Mouse (Mus musculus) neural tube, embryonic 13.5 days (tissue): ENCODE measurements around the gene Slc35d1. TPM values are rescaled to one million over a fixed set of nuclear protein-coding genes. Genes with fewer than 3 reads are reported as not detected.
"Not testable (repeated sequence)": the region's sequence is repeated elsewhere in the genome, so short reads cannot be mapped to it uniquely, and the experiment has no call there.

ENCODE experiments used
- ATAC-seq: fragments of 200-750 bp; cut with Nextera tagmentation; 2 replicates; pipeline ENCODE4 v1.8.0; 2017; ENCODE audit warnings: low read depth, mild to moderate bottlenecking, moderate TSS enrichment, moderate library complexity
- H3K27ac ChIP-seq: fragments of 300-500 bp; sonication (generic); replicated peaks from 2 replicates; pipeline ENCODE4 v1.5.1; 2015; ENCODE audit warnings: moderate library complexity, mild to moderate bottlenecking, inconsistent platforms
- H3K27me3 ChIP-seq: fragments of 300-500 bp; sonication (generic); 2 replicates; pipeline ENCODE4 v1.6.1; 2015; ENCODE audit warnings: mild to moderate bottlenecking, inconsistent platforms
- H3K36me3 ChIP-seq: fragments of 300-500 bp; sonication (generic); 2 replicates; pipeline ENCODE4 v1.6.1; 2015; ENCODE audit warnings: mild to moderate bottlenecking, inconsistent platforms
- H3K4me1 ChIP-seq: fragments of 300-500 bp; sonication (generic); replicated peaks from 2 replicates; pipeline ENCODE4 v1.6.1; 2015; ENCODE audit warnings: inconsistent platforms
- H3K4me2 ChIP-seq: fragments of 300-500 bp; sonication (generic); 2 replicates; pipeline ENCODE4 v1.6.1; 2015; ENCODE audit warnings: inconsistent platforms, mild to moderate bottlenecking, moderate library complexity
- H3K4me3 ChIP-seq: fragments of 300-500 bp; sonication (generic); 2 replicates; pipeline ENCODE4 v1.5.1; 2015; ENCODE audit warnings: mild to moderate bottlenecking, inconsistent platforms
- H3K9ac ChIP-seq: fragments of 300-500 bp; sonication (generic); 2 replicates; pipeline ENCODE4 v1.6.1; 2015; ENCODE audit warnings: moderate library complexity, mild to moderate bottlenecking, inconsistent platforms
- H3K9me3 ChIP-seq: fragments of 300-500 bp; sonication (generic); 2 replicates; pipeline ENCODE4 v1.6.1; 2016; ENCODE audit warnings: inconsistent platforms
- WGBS: fragments of 180-500 bp; shearing (Covaris S2); methylation state at CpG from one replicate; pipeline ENCODE4 v1.1.7; 2015; 5-methylcytosine and 5-hydroxymethylcytosine counted together
- polyA plus RNA-seq: library from polyadenylated mRNA; unstranded; fragments of >200 nt; fragmentation: Nextera tagmentation; extraction: Ambion mirVana; gene quantifications from 2 replicates; pipeline ENCODE4 v1.2.1, GENCODE M21; 2015

Gene Slc35d1
- polyA plus RNA-seq, 1 experiment from 2014 or later = 8.3 TPM

DNA sequence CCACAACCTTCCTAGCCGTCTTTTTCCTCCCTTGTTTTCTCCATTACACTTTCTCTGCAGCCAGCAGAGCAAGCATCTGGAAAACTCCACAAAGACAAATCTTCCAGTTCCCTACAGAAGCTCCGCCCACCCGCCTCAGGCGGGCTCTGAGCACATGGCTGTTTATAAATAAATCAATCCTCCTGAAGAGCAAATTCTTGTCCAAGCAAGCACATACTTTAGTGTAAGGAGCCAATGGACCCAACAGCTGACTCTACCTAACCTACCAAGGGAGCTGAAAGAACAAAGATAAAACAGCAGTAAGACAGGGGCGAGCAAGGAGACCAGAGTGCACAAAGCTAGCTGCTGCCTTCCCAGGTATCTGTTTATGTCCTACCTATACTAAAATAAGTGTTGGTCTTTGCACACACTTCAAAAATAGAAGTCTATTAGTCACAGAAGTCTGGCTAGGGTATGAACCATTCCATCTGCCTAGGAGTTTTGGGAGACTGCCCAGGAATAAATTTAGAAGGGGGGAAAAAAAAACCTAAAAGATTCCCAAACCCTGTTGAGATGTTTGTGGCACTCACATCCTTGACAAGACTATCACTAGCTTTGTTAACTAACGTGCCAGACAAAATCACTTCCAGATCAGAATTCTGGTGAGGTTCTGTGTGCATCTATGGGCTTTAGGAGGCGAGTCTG lies 36.2 kb downstream of the Slc35d1 start:
- no peak overlapping the region for H3K9ac ChIP-seq
- H3K9me3 ChIP-seq = no peaks in the 10 kb centered on the region
- H3K27me3 ChIP-seq = no peaks in the 10 kb centered on the region
- H3K36me3 ChIP-seq = peaks cover 34% of the 10 kb centered on the region
- no peak overlapping the region for H3K4me2 ChIP-seq
- 81% methylated on average over 7 of the region's 7 CpGs for WGBS
- no peak for ATAC-seq
- peaks cover 35% of the 10 kb centered on the region for H3K4me1 ChIP-seq
- no peak overlapping the region for H3K27ac ChIP-seq
- H3K4me3 ChIP-seq = no peak overlapping the region

DNA sequence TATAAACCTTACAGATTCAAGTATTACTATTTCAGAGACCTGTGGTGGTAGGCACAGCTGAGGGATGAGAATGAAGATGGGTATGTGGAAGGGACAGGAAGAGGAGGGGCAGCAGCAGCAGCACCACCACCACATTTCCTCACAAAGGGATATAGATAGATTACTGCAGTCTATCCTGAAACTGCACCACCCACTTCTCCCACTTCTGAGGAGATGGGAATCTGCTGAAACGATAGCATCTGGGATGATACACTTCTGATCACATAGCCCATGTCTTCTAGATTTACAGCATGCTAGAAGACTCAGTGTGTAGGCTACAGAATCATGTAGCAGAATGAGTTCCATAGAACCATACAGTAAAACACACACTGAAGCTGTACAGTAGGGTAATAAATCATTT lies 37.3 kb downstream of the Slc35d1 start:
- Histone ChIP-seq H3K9me3 (no peaks in the 10 kb centered on the region), H3K36me3 (peaks cover 26% of the 10 kb centered on the region), H3K27me3 (no peaks in the 10 kb centered on the region), H3K4me3 (no peak overlapping the region), H3K27ac (no peak overlapping the region), H3K4me1 (peaks cover 35% of the 10 kb centered on the region), H3K4me2 (no peak overlapping the region), H3K9ac (no peak overlapping the region)
- no peak for ATAC-seq
- WGBS = 81% methylated on average over 1 of the region's 1 CpGs

DNA sequence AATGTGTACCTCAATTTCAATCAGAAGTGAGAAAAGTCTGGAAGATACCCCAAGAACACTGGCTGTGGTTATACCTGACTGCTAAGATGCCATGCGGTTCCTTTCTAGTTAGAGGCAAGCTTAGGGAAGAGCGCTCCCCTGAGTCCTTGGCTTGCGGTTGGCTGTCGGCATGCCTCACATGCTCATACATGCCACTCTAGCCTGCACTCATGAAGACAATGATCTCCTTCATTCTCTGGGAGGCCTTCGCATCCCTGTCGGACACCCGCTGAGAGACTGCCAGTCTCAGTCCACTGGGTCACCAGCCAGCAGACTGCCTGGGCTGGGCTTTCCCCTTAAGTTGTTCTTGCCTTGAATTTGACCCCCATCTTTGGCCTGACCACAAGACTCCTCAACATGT lies 41.0 kb downstream of the Slc35d1 start:
- no peak overlapping the region for H3K4me3 ChIP-seq
- no peak overlapping the region for H3K9ac ChIP-seq
- WGBS = 82% methylated on average over 7 of the region's 7 CpGs
- no peaks in the 10 kb centered on the region for H3K27me3 ChIP-seq
- no peak overlapping the region for H3K27ac ChIP-seq
- H3K36me3 ChIP-seq = peaks cover 48% of the 10 kb centered on the region
- H3K9me3 ChIP-seq = no peaks in the 10 kb centered on the region
- H3K4me1 ChIP-seq = peaks cover 10% of the 10 kb centered on the region; the same call in 1 of the 2 replicates
- no peak for ATAC-seq
- no peak overlapping the region for H3K4me2 ChIP-seq

DNA sequence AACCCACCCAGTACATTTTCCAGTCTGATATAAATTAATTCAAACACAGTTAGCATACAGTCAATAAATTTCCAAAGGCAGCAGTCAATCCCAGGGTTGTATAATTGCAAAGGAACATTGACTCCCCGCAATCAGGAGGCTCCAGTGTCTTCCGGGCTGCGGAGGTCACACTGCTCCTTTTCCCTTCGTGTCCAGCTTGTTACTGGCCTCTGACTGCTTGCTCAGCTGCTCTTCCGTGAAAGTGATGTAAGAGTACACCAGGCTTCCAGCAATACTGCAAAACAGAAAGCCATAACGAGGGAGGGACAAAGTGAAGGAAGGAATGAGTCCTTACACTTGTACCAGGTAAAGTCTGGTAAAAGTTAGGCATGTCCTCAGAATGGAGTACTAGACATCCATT lies 41.5 kb downstream of the Slc35d1 start:
- WGBS = 79% methylated on average over 6 of the region's 6 CpGs

DNA sequence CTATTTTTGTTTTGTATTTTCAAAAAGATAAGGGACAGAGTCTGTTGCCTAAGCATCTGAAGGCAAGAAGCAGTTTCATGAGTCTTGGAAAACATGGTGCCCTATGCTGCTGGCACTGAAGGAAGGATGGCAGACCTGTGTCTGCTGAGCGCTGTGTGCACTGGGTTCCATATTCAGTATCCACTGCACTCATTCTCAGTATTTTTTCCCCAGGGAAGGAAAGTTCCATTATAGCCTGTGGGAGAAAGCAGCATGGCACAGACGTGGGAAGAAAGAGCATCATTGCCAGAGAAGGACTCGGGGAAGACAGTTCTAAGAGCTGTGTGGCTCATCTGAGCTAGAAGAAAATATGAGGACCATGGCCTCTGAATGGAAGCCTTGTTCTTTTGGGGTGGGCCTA lies 43.7 kb downstream of the Slc35d1 start:
- Histone ChIP-seq H3K9me3 (no peaks in the 10 kb centered on the region), H3K36me3 (peaks cover 39% of the 10 kb centered on the region), H3K27ac (no peak overlapping the region), H3K4me2 (no peak overlapping the region), H3K4me1 (no peaks in the 10 kb centered on the region), H3K9ac (no peak overlapping the region), H3K27me3 (no peaks in the 10 kb centered on the region), H3K4me3 (no peak overlapping the region)
- 92% methylated on average over 3 of the region's 3 CpGs for WGBS
- no peak for ATAC-seq

More for the DNA sequence above, 41.5 kb downstream of the Slc35d1 start:
- Histone ChIP-seq H3K4me1 (peaks cover 5% of the 10 kb centered on the region; the same call in 1 of the 2 replicates), H3K4me2 (no peak overlapping the region), H3K4me3 (no peak overlapping the region), H3K9ac (no peak overlapping the region), H3K9me3 (no peaks in the 10 kb centered on the region), H3K27ac (no peak overlapping the region), H3K27me3 (no peaks in the 10 kb centered on the region), H3K36me3 (peaks cover 48% of the 10 kb centered on the region)
- ATAC-seq = no peak

DNA sequence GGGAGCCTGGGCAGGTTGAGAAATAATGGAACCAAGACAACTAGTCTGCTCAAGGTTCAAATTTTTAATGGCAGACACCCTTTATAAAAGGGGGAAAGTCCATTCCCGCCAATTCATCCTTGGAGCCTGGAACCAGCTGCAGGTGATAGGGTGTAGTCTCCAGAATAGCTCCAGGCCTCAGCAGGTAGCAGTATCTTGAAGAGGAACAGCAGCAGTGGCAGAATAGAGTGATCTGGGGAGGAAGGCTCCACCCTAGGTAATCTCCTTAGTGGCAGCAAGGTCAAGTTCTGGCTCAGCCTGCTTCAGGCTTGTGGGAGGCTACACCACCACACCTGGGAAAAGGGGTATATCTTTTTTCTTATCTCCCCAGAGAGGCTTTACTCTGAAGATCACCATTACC lies 48.8 kb downstream of the Slc35d1 start:
- not testable (repeated sequence) for H3K4me1 ChIP-seq, H3K4me2 ChIP-seq, H3K9me3 ChIP-seq, H3K9ac ChIP-seq, H3K4me3 ChIP-seq, H3K27ac ChIP-seq, H3K27me3 ChIP-seq, ATAC-seq
- whole genome bisulfite sequencing = 100% methylated on average over 1 of the region's 1 CpGs
- peaks cover 44% of the 10 kb centered on the region for H3K36me3 ChIP-seq

DNA sequence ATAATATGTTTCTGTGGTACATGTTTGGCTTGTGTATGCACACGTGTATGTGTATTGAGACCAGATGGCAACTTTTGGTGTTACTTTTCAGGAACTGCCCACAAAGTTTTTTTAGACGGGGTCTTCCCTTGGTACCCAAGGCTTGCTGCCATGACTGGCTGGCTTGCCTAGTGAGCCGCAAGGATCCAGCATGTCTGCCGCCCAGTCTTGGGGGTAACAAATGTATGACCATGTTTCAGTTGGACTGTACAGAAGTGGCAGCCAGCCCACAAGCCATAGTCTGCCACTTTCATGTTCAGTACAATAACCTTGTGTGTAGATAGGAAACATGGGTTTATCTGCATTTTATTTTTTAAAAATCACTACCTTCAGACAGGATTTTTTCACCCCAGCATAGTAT lies 56.2 kb downstream of the Slc35d1 start:
- no peaks in the 10 kb centered on the region for H3K9me3 ChIP-seq
- H3K27me3 ChIP-seq = no peaks in the 10 kb centered on the region
- ATAC-seq = no peak
- no peaks in the 10 kb centered on the region for H3K4me1 ChIP-seq
- WGBS = 95% methylated on average over 4 of the region's 4 CpGs
- H3K4me2 ChIP-seq = no peak overlapping the region
- H3K4me3 ChIP-seq = no peak overlapping the region
- no peak overlapping the region for H3K9ac ChIP-seq
- no peak overlapping the region for H3K27ac ChIP-seq
- peaks cover 71% of the 10 kb centered on the region for H3K36me3 ChIP-seq

DNA sequence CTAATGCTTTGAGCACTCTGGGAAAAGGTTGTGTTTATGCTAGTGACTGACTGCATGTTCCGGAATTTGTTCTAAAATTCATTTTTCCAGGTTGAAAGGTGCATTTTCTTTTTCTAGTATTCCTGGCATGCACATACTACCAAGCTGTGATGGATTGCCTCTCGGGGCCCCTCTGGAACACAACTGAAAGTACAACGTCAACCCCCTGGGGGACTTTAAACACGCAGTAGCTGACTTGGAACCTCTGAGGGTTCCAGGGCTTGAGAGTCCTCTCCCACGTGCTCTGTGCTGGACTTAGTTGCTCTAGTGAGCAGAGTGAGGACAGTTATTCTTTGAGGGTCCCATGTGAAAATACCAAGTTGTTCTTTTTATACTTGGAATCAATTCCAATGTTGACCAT lies 63.0 kb downstream of the Slc35d1 start:
- no peaks in the 10 kb centered on the region for H3K9me3 ChIP-seq
- no peak overlapping the region for H3K9ac ChIP-seq
- H3K36me3 ChIP-seq = peaks cover 77% of the 10 kb centered on the region

DNA sequence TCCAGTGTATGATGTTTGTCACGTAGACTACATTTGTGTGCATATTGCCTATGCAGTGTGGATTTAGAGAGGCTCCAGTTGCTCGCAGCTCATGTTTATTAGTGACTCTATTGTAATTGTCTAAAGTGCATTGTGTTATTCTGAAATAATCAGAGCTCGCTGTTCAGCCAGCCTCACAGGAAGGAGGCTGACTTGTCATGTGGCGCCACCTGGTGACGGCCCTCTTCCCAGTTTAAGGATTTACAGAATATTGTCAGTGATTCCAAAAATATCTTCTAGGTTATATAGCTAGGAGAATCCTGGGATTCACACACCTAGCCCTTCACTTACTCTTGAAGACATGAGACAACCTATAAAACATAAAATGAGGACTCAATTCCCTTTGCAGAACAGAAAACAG lies 68.6 kb downstream of the Slc35d1 start:
- Histone ChIP-seq H3K9ac (no peak overlapping the region), H3K27ac (no peak overlapping the region), H3K9me3 (no peaks in the 10 kb centered on the region), H3K36me3 (peaks cover 57% of the 10 kb centered on the region), H3K4me2 (no peak overlapping the region), H3K4me1 (no peaks in the 10 kb centered on the region), H3K27me3 (no peaks in the 10 kb centered on the region), H3K4me3 (no peak overlapping the region)
- ATAC-seq = no peak
- 43% methylated on average over 5 of the region's 5 CpGs for WGBS

More for the DNA sequence above, 63.0 kb downstream of the Slc35d1 start:
- no peak for ATAC-seq
- no peak overlapping the region for H3K4me3 ChIP-seq
- no peaks in the 10 kb centered on the region for H3K4me1 ChIP-seq
- H3K27me3 ChIP-seq = no peaks in the 10 kb centered on the region
- WGBS = 79% methylated on average over 5 of the region's 5 CpGs
- no peak overlapping the region for H3K4me2 ChIP-seq
- no peak overlapping the region for H3K27ac ChIP-seq

DNA sequence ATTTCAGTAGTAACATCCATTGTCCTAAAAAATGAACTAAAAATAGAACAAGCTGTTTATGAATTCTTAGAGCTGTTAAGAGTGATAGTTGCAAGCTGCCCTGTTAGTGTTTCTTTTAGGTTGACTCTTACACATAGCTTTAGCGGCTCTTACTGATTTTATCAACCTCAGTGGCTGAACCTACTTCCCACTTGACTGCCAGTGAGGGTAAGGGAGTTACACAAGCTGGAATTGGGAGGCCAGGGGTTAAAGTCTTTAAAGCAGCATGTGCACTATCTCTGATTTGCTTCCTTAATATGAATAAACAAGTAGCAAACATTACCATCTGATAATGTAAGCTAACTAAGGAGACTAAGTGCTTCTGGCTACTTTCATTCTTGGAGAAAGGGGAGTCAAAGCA lies 78.0 kb downstream of the Slc35d1 start:
- WGBS = 88% methylated on average over 1 of the region's 1 CpGs
- H3K27me3 ChIP-seq = no peaks in the 10 kb centered on the region
- H3K9ac ChIP-seq = no peak overlapping the region
- H3K36me3 ChIP-seq = peaks cover 27% of the 10 kb centered on the region
- ATAC-seq = no peak
- H3K4me2 ChIP-seq = no peak overlapping the region
- no peaks in the 10 kb centered on the region for H3K4me1 ChIP-seq
- H3K4me3 ChIP-seq = no peak overlapping the region
- no peaks in the 10 kb centered on the region for H3K9me3 ChIP-seq
- no peak overlapping the region for H3K27ac ChIP-seq

DNA sequence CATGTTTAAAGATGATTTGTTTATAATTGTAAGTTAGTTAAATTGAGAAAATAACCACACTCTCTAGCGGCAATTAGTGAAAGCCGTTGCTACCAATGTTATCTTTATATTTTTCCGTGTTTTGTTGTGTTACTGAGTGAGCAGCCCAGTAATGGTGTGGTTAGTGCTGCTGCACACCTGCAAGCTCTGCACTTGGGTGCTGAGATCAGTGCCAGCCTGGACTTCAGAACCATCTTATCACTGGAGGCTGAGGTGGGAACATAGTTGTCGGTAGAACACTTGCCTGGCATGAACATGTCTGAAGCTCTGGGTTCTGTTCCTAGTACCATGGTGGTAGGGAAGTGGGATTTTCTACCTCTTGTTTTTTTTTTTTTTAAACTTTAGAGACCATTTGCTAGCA lies 88.4 kb downstream of the Slc35d1 start:
- Histone ChIP-seq H3K4me2 (no peak overlapping the region), H3K27ac (no peak overlapping the region), H3K27me3 (no peaks in the 10 kb centered on the region), H3K4me3 (no peak overlapping the region), H3K36me3 (peaks cover 7% of the 10 kb centered on the region), H3K9me3 (no peaks in the 10 kb centered on the region), H3K9ac (no peak overlapping the region), H3K4me1 (0 out of 2 replicates have a peak, but pooled peaks cover 5% of the 10 kb centered on the region)
- ATAC-seq = no peak
- WGBS = 90% methylated on average over 4 of the region's 4 CpGs

DNA sequence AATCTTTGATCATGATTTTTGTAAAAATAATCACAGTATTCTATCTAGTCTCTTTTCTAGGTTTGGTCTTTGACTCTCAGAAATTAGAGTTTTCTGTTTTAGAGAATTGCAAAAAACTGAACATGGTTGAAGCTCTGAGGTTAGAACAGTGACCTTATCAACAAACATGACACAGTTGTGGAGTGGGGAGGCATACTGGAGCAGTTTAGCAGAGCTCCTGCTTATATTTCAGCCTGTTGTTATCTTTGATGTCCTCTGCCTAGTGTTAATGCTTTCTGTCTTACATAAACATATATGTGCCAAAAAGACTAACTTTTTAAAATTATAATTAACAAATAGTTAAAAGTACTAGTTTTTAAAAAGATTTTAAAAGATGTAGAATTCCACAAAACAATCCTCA lies 91.4 kb downstream of the Slc35d1 start:
- no peak for ATAC-seq
- Histone ChIP-seq H3K27ac (no peak overlapping the region), H3K4me3 (no peak overlapping the region), H3K4me2 (no peak overlapping the region), H3K27me3 (no peaks in the 10 kb centered on the region), H3K9me3 (no peaks in the 10 kb centered on the region), H3K4me1 (peaks cover 26% of the 10 kb centered on the region), H3K36me3 (no peaks in the 10 kb centered on the region), H3K9ac (no peak overlapping the region)

DNA sequence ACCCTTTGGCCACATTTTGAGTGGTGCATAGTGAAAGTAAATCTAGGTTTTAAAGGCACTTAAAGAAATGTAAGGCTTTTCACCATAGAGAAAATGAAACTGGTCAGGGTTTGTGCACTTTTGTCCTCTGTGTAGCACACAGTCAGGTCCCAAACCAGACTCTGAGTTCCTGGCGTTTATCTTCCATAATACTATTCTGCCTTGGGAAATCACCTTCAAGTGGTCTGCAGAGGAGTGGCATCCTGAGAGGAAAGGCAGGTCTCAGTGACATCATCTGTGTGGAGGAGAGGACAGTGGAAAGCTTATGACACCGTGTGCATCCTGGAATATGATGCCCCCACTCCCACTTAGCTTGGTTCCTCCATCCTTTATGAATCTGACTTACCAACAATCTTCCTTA lies 91.9 kb downstream of the Slc35d1 start:
- H3K36me3 ChIP-seq = no peaks in the 10 kb centered on the region
- peaks cover 28% of the 10 kb centered on the region for H3K4me1 ChIP-seq
- ATAC-seq = no peak
- no peak overlapping the region for H3K4me3 ChIP-seq
- no peaks in the 10 kb centered on the region for H3K9me3 ChIP-seq
- 61% methylated on average over 2 of the region's 2 CpGs for WGBS
- no peak overlapping the region for H3K9ac ChIP-seq
- no peak overlapping the region for H3K4me2 ChIP-seq
- H3K27ac ChIP-seq = no peak overlapping the region
- H3K27me3 ChIP-seq = no peaks in the 10 kb centered on the region
